Mouse (Mus musculus) neural tube, postnatal 0 days (tissue): ENCODE results near the gene Car1. TPM values are rescaled to one million over a fixed set of nuclear protein-coding genes. Genes with fewer than 3 reads are reported as not detected.

Experiments
- polyA plus RNA-seq: library from polyadenylated mRNA; unstranded; fragments of >200 nt; fragmentation: Nextera tagmentation; extraction: Ambion mirVana; gene quantifications from 2 replicates; pipeline ENCODE4 v1.2.1, GENCODE M21; 2015

Gene Car1
- polyA plus RNA-seq, result 0.26 TPM in 1 of 2 replicates, not detected in the other

GRCm38 (mm10) chr3:14808211-14808610 lies at the start of gene Car1:
Gene Car1, minus strand, starts transcription at chr3:14808368.

Other genes with a start within 250 kb of the Car1 start
- 333 and 372 TPM in 2 replicates for gene 1810022K09Rik, start 197.1 kb downstream of the Car1 start, polyA plus RNA-seq
- gene Car13, start 166.6 kb downstream of the Car1 start, polyA plus RNA-seq, result 2.7 and 3.9 TPM in 2 replicates
- 6.0 and 7.3 TPM in 2 replicates for gene Car3, start 55.1 kb upstream of the Car1 start, polyA plus RNA-seq
- 63.7 and 66.9 TPM in 2 replicates for gene Car2, start 77.9 kb upstream of the Car1 start, polyA plus RNA-seq